ENCODE assay signal across 25 mouse cellular contexts in genomic region chr6:32243040-32243439, GRCm38 (mm10).
DNase-seq lines count a peak whose midpoint lies in the region; ATAC-seq and TF ChIP-seq lines count a peak whose summit lies in the region.
"Had no signal": no experiment of that assay in that cellular context is flagged by ENCODE, and none has a peak within 500 bp of the region (broad histone marks: within the 10 kb centered on the region; RNA-seq: fewer than 3 reads in every experiment).

No protein-coding gene starts in this region.

- H3K4me3 ChIP-seq in kidney, embryonic 15.5 days (replicated peaks) = no peak overlapping the region
- H3K4me3 ChIP-seq: embryonic facial prominence, embryonic 15.5 days; hindbrain, embryonic 12.5 days; intestine, embryonic 15.5 days; limb, embryonic 13.5 days; liver, embryonic 12.5 days; midbrain, embryonic 12.5 days; myocyte; neural tube, embryonic 12.5 days had no signal

- peaks cover 11% of the 10 kb centered on the region; the same call in 1 of the 2 replicates for H3K4me1 ChIP-seq in kidney, embryonic 15.5 days
- H3K4me1 ChIP-seq: embryonic facial prominence, embryonic 15.5 days; hindbrain, embryonic 12.5 days; intestine, embryonic 15.5 days; limb, embryonic 13.5 days; liver, embryonic 12.5 days; neural tube, embryonic 12.5 days had no signal

- WGBS in kidney, embryonic 15.5 days = 56% methylated on average over 2 of the region's 2 CpGs

- ATAC-seq in kidney, embryonic 15.5 days (replicated peaks; ENCODE audit: low FRiP score) = peak; percentile 78
- no peak for ATAC-seq in frontal cortex, adult (ENCODE audit: low TSS enrichment)
- ATAC-seq: hindbrain, postnatal 0 days; intestine, embryonic 15.5 days; liver, embryonic 12.5 days; liver, postnatal 0 days had no signal

- H3K9me3 ChIP-seq in kidney, embryonic 15.5 days (replicated peaks) = no peaks in the 10 kb centered on the region
- H3K9me3 ChIP-seq: embryonic facial prominence, embryonic 15.5 days; hindbrain, embryonic 12.5 days; intestine, embryonic 15.5 days; limb, embryonic 13.5 days; liver, embryonic 12.5 days; midbrain, embryonic 12.5 days; neural tube, embryonic 12.5 days had no signal

- no peak for TF ChIP-seq POLR2A in brain, embryonic 14.5 days (IDR thresholded peaks at IDR 0.05; ENCODE audit: borderline replicate concordance, extremely low read depth, insufficient read depth, insufficient read length, poor library complexity, severe bottlenecking)

- H3K4me2 ChIP-seq in kidney, embryonic 15.5 days = no peak overlapping the region
- H3K4me2 ChIP-seq: embryonic facial prominence, embryonic 15.5 days; heart, embryonic 11.5 days; hindbrain, embryonic 12.5 days; intestine, embryonic 15.5 days; limb, embryonic 13.5 days; liver, embryonic 12.5 days; midbrain, embryonic 12.5 days; neural tube, embryonic 12.5 days had no signal

- H3K9ac ChIP-seq in kidney, embryonic 15.5 days = no peak overlapping the region
- H3K9ac ChIP-seq: embryonic facial prominence, embryonic 15.5 days; hindbrain, embryonic 12.5 days; intestine, embryonic 15.5 days; limb, embryonic 13.5 days; liver, embryonic 12.5 days; liver, postnatal 0 days; midbrain, embryonic 12.5 days; neural tube, embryonic 12.5 days had no signal

- no peak for TF ChIP-seq CTCF in brain, embryonic 14.5 days (IDR thresholded peaks at IDR 0.05; ENCODE audit: borderline replicate concordance, extremely low read depth, insufficient read depth, insufficient read length)

- no peaks in the 10 kb centered on the region for H3K27me3 ChIP-seq in kidney, embryonic 15.5 days
- H3K27me3 ChIP-seq: embryonic facial prominence, embryonic 15.5 days; hindbrain, embryonic 12.5 days; intestine, embryonic 15.5 days; limb, embryonic 13.5 days; liver, embryonic 12.5 days; neural tube, embryonic 12.5 days had no signal

- H3K27ac ChIP-seq in kidney, embryonic 15.5 days = peak overlapping the region; percentile 54
- H3K27ac ChIP-seq: embryonic facial prominence, embryonic 15.5 days; hindbrain, embryonic 12.5 days; hindbrain, postnatal 0 days; intestine, embryonic 15.5 days; limb, embryonic 13.5 days; liver, embryonic 12.5 days; midbrain, embryonic 12.5 days; neural tube, embryonic 12.5 days had no signal

- no peaks in the 10 kb centered on the region for H3K36me3 ChIP-seq in kidney, embryonic 15.5 days
- H3K36me3 ChIP-seq: embryonic facial prominence, embryonic 15.5 days; hindbrain, embryonic 12.5 days; intestine, embryonic 15.5 days; limb, embryonic 13.5 days; liver, embryonic 12.5 days; midbrain, embryonic 12.5 days; neural tube, embryonic 12.5 days had no signal

- peak; percentile 19 for DNase-seq in heart, adult 11 months
- no peak for DNase-seq in heart, adult 9 months (ENCODE audit: low spot score in 2 of 2)
- peak; percentile 53 for DNase-seq in brain, embryonic 14.5 days (ENCODE audit: low read depth)
- peak; percentile 85 for DNase-seq in retina, postnatal 1 day
- DNase-seq: adrenal gland, postnatal 10 days; B cell, adult 2 months; cerebellum, adult 18-20 months; cerebellum, postnatal 10 days; gastrocnemius, postnatal 14 days; heart, postnatal 36 days; liver, postnatal 0 days; lung, postnatal 36 days; thymus, postnatal 4 days had no signal

Comparison
In these comparisons a context has a peak if more than half of its experiments do, and no peak if none do; other contexts are left out.
1. DNase-seq: peak in heart, adult 11 months (single experiment), brain, embryonic 14.5 days (single experiment) and retina, postnatal 1 day (single experiment); none in heart, adult 9 months (0 of 2).